Mouse (Mus musculus) hindbrain, postnatal 0 days (tissue): Measurements from ENCODE around the gene Pcdh7. TPM values are rescaled to one million over a fixed set of nuclear protein-coding genes. Genes with fewer than 3 reads are reported as not detected.

ENCODE experiments used
- ATAC-seq: fragments of 200-750 bp; cut with Nextera tagmentation; 2 replicates; pipeline ENCODE4 v1.8.0; 2017; ENCODE audit warnings: mild to moderate bottlenecking, moderate TSS enrichment, moderate library complexity
- DNase-seq: peaks from one replicate; pipeline ENCODE4 v3.0.0-alpha.2; 2015; ENCODE audit warnings: low spot score
- H3K27ac ChIP-seq: fragments of 300-500 bp; sonication (generic); 2 replicates; pipeline ENCODE4 v1.5.1; 2014; ENCODE audit warnings: mild to moderate bottlenecking
- H3K27me3 ChIP-seq: fragments of 300-500 bp; sonication (generic); 2 replicates; pipeline ENCODE4 v1.6.1; 2014; ENCODE audit warnings: low read length, mixed read lengths; ENCODE audit not compliant: insufficient read depth
- H3K36me3 ChIP-seq: fragments of 300-500 bp; sonication (generic); 2 replicates; pipeline ENCODE4 v1.6.1; 2014; ENCODE audit warnings: low read length, mixed read lengths; ENCODE audit not compliant: insufficient read depth
- H3K4me1 ChIP-seq: fragments of 300-500 bp; sonication (generic); 2 replicates; pipeline ENCODE4 v1.6.1; 2014; ENCODE audit warnings: antibody characterized with exemption, low read length, mixed read lengths; ENCODE audit not compliant: insufficient read depth
- H3K4me2 ChIP-seq: fragments of 300-500 bp; sonication (generic); 2 replicates; pipeline ENCODE4 v1.6.1; 2014; ENCODE audit warnings: low read depth, mild to moderate bottlenecking, low read length, moderate library complexity, mixed read lengths
- H3K4me3 ChIP-seq: fragments of 300-500 bp; sonication (generic); 2 replicates; pipeline ENCODE4 v1.5.1; 2014; ENCODE audit warnings: low read length
- H3K9ac ChIP-seq: fragments of 300-500 bp; sonication (generic); replicated peaks from 2 replicates; pipeline ENCODE4 v1.6.1; 2014; ENCODE audit warnings: mild to moderate bottlenecking, low read length, moderate library complexity, mixed read lengths
- H3K9me3 ChIP-seq: fragments of 300-500 bp; sonication (generic); 2 replicates; pipeline ENCODE4 v1.6.1; 2016; ENCODE audit warnings: low read length, mixed read lengths
- CTCF ChIP-seq: IDR thresholded peaks from 2 replicates; pipeline ENCODE4 v1.5.1; 2016; ENCODE audit warnings: antibody characterized with exemption, control low read depth, low read depth
- WGBS: fragments of 180-500 bp; shearing (Covaris S2); extraction: QIAGEN DNeasy Blood & Tissue Kit; methylation state at CpG from one replicate; pipeline ENCODE4 v1.1.7; 2014; 5-methylcytosine and 5-hydroxymethylcytosine counted together
- polyA plus RNA-seq: library from polyadenylated mRNA; unstranded; fragments of >200 nt; fragmentation: Nextera tagmentation; extraction: Ambion mirVana; gene quantifications from 2 replicates; pipeline ENCODE4 v1.2.1, GENCODE M21; 2015
- total RNA-seq: library from RNA; depleted of rRNA; stranded (reverse); fragments of >200 nt; gene quantifications from 2 replicates; pipeline ENCODE4 v1.2.3, GENCODE M21; 2014

Gene Pcdh7
- total and polyA plus RNA-seq, 2 experiments from 2014 or later = 26.1 to 152 TPM

DNA sequence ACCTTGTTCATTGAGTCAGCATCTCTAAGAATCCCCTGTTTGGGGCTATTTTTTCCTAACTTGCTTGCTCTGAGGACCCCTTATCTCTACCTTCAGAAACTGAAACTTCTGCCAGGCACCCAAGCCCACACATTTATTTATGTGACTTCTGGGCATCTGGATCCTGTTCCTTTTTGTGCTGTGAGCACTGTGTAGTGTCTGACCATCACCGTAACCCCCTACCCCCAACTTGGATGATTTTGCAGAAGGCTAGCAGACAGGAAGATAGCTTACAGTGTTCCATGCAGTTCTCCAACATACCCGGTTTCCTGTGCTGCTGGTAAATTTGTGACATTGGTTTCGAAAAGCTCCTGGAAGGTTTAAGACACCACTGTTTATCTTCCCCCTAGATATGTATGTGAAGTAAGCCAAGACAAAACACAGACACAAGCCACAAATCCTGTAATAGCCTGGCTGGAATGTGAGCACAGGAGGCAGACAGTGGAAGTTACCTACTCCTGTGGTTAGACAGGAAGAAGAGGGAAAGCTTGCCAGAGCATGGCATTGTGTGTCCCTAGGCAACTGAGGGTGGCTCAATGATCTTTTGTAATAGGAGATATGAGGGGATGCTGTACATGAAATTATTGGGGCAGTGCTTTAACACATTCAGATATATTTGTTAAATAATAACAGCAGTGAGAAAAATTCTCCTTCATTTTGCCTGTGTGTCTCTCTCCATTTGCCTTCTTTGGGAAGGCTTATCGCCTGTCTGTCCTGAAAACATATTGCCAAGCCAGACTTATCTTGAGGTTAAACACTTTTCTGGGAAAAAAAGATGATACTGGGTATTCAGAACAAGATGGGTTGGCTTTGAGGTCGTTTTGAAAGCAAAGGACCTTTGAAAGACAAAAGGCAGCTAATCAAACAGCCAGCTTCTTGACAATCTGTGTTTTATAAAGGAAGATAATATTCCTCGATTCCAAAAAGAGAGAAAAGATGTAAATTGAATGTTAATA is 42.6 kb downstream of the Pcdh7 start:
- Histone ChIP-seq H3K4me1 (no peaks in the 10 kb centered on the region), H3K36me3 (no peaks in the 10 kb centered on the region), H3K9ac (no peak overlapping the region), H3K27me3 (no peaks in the 10 kb centered on the region), H3K4me2 (no peak overlapping the region), H3K9me3 (no peaks in the 10 kb centered on the region), H3K4me3 (no peak overlapping the region), H3K27ac (no peak overlapping the region)
- ATAC-seq = no peak
- no peak for TF ChIP-seq CTCF
- WGBS = 64% methylated on average over 6 of the region's 6 CpGs
- no peak for DNase-seq

DNA sequence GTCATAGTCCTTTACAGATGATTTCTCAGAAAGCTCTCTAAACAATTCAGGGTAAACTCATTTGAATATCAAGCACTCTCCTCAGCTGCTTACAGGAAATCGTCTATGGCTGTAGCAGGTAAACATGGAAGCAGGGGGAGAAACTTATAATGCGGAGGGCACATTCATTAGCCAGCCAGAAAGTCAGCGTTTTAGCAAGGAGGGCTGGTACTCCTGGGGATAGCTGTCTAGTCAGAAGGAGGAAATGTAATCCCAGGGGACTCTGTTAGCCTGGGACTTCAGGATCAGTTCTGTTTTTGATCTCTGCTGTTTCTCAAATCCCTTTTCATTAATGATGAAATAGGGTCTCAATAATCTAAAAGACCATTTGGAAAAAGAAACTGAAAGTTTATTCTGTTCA is 47.6 kb downstream of the Pcdh7 start:
- Histone ChIP-seq H3K27ac (no peak overlapping the region), H3K36me3 (no peaks in the 10 kb centered on the region), H3K4me2 (no peak overlapping the region), H3K9ac (no peak overlapping the region), H3K27me3 (no peaks in the 10 kb centered on the region), H3K9me3 (no peaks in the 10 kb centered on the region), H3K4me3 (no peak overlapping the region), H3K4me1 (no peaks in the 10 kb centered on the region)
- no peak for TF ChIP-seq CTCF
- ATAC-seq (no peak), DNase-seq (no peak)
- 38% methylated on average over 3 of the region's 3 CpGs for WGBS

DNA sequence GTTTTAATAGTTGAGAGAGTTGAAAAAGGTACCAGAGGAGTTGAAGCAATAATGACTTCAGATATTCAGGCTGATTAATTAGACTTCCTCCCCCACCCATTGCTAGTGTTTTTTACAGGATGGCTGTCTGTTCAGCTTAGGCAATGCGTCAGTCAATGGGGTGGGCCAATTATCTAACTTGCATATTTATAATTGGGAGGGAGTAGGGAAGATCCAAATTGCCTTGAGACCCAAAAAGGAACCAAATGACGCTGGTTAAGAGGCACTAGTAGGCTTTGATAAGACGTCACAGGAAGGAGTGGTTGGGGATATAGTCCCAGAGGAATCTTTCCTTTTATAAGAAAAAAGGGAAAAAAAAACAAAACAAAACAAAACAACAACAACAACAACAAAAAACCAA is 49.6 kb downstream of the Pcdh7 start:
- Histone ChIP-seq H3K27me3 (no peaks in the 10 kb centered on the region), H3K9ac (no peak overlapping the region), H3K4me3 (no peak overlapping the region), H3K4me1 (no peaks in the 10 kb centered on the region), H3K4me2 (no peak overlapping the region), H3K36me3 (no peaks in the 10 kb centered on the region), H3K9me3 (no peaks in the 10 kb centered on the region), H3K27ac (no peak overlapping the region)
- no peak for DNase-seq
- ATAC-seq = no peak
- 60% methylated on average over 3 of the region's 3 CpGs for WGBS
- no peak for TF ChIP-seq CTCF

DNA sequence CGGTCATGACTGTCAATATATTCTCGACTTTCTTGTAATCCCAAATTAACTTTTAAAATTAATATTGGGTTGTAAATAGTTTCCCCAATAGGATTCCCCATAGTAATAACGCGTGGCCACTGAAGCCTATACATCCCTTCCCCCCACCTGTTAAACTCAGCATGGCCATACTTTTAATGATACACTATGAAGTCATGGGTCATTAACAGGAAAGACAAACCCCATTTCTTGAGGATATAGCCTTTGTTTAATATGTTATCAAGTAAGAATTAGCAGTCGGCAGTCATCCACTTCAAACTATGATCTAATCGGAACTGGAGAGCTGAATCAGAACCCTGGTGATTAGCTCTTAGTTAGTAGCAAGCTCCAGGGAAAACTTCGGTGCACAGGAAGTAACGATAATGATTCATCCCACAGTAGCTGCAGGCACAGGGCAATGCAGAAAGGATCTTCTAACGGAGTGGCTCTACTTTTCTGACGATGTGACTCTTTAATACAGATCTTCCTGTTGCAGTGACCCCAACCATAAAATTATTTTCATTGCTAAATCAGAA is 50.8 kb downstream of the Pcdh7 start:
- 77% methylated on average over 10 of the region's 10 CpGs for WGBS
- H3K9me3 ChIP-seq = no peaks in the 10 kb centered on the region
- H3K4me1 ChIP-seq = no peaks in the 10 kb centered on the region
- no peak overlapping the region for H3K27ac ChIP-seq
- no peaks in the 10 kb centered on the region for H3K36me3 ChIP-seq
- ATAC-seq = no peak
- no peak overlapping the region for H3K9ac ChIP-seq
- no peak for TF ChIP-seq CTCF
- no peak overlapping the region for H3K4me2 ChIP-seq
- no peaks in the 10 kb centered on the region for H3K27me3 ChIP-seq
- H3K4me3 ChIP-seq = no peak overlapping the region
- no peak for DNase-seq

DNA sequence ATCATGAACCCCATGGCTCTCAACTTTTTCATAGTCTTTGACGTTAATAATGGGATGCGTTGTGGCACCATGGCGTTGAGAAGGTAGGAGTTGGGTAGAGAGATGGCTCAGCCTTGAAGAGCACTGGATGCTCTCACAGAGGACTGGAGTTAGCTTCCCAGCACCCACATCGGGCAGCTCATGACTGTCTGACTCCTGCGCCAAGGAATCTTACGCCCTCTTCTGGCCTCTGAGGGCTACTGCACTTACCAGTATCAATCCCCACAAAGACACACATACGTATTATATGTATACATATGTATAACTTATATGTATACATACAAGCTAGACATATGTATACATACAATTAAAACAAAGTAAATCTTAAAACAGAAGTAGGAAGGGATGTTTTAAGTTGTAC is 51.9 kb downstream of the Pcdh7 start:
- Histone ChIP-seq H3K4me3 (no peak overlapping the region), H3K36me3 (no peaks in the 10 kb centered on the region), H3K27me3 (no peaks in the 10 kb centered on the region), H3K9ac (no peak overlapping the region), H3K9me3 (no peaks in the 10 kb centered on the region), H3K4me1 (no peaks in the 10 kb centered on the region), H3K27ac (no peak overlapping the region), H3K4me2 (no peak overlapping the region)
- no peak for ATAC-seq
- no peak for DNase-seq
- 93% methylated on average over 7 of the region's 7 CpGs for whole genome bisulfite sequencing
- TF ChIP-seq CTCF = peak; percentile 27

DNA sequence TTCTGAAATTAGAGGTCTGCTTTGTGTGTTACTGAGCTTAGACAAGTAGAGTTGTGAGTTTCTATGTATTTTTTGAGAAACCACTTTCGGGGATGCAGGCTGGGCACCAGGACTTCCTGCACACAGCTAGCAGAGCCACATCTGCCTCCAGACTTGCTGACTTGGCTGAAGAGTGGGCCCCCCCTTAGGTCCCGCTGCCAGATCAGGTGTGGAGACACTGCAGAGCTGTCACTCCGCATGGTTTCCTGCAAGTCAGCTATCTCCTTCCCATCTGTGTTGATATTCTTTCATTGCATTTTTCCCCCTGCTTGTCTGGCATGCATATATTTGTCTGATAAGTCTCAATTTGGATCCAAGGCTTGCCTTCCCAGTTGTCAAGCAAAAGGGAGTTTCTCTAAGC is 52.6 kb downstream of the Pcdh7 start:
- Histone ChIP-seq H3K9ac (no peak overlapping the region), H3K4me3 (no peak overlapping the region), H3K4me2 (no peak overlapping the region), H3K27ac (no peak overlapping the region), H3K36me3 (no peaks in the 10 kb centered on the region), H3K27me3 (no peaks in the 10 kb centered on the region), H3K9me3 (no peaks in the 10 kb centered on the region), H3K4me1 (no peaks in the 10 kb centered on the region)
- WGBS = 80% methylated on average over 3 of the region's 3 CpGs
- DNase-seq (peak; percentile 23), ATAC-seq (0 out of 2 replicates have a peak, but pooled peaks have one; percentile 43)
- TF ChIP-seq CTCF = no peak

DNA sequence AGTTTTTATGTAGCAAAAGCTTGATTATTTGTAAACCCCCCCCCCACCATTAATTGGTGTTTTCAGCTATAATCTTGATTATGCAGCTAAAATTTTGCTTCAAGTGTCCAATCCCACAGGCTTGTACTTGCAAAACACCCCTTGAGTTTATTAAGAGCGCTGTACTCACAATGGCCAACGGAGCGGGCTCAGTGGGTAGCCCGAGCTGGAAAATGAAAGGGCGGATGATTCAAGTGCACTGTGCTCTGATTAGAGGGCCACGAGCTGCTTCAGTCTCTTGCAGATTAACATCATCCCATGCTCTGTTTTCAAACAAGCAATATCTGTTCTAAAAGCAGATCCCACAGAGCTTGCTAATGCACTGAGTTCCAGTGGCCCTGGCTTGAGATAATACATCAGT is 53.4 kb downstream of the Pcdh7 start:
- Histone ChIP-seq H3K9me3 (no peaks in the 10 kb centered on the region), H3K4me1 (no peaks in the 10 kb centered on the region), H3K4me3 (no peak overlapping the region), H3K27ac (no peak overlapping the region), H3K9ac (no peak overlapping the region), H3K36me3 (no peaks in the 10 kb centered on the region), H3K4me2 (no peak overlapping the region), H3K27me3 (no peaks in the 10 kb centered on the region)
- ATAC-seq = no peak
- WGBS = 60% methylated on average over 6 of the region's 6 CpGs
- TF ChIP-seq CTCF = no peak
- DNase-seq = no peak
